Mouse (Mus musculus) c-Kit-positive CD71-negative TER-119-negative erythroid progenitor cells, embryonic 14.5 days (primary cell): Measurements from ENCODE around the gene Atg9a.
"Not testable (repeated sequence)": the region's sequence is repeated elsewhere in the genome, so short reads cannot be mapped to it uniquely, and the experiment has no call there.

Experiments used
- DNase-seq: peaks from one replicate; pipeline ENCODE4 v3.0.0-alpha.2; 2013; ENCODE audit warnings: low read depth

Gene Atg9a

DNA sequence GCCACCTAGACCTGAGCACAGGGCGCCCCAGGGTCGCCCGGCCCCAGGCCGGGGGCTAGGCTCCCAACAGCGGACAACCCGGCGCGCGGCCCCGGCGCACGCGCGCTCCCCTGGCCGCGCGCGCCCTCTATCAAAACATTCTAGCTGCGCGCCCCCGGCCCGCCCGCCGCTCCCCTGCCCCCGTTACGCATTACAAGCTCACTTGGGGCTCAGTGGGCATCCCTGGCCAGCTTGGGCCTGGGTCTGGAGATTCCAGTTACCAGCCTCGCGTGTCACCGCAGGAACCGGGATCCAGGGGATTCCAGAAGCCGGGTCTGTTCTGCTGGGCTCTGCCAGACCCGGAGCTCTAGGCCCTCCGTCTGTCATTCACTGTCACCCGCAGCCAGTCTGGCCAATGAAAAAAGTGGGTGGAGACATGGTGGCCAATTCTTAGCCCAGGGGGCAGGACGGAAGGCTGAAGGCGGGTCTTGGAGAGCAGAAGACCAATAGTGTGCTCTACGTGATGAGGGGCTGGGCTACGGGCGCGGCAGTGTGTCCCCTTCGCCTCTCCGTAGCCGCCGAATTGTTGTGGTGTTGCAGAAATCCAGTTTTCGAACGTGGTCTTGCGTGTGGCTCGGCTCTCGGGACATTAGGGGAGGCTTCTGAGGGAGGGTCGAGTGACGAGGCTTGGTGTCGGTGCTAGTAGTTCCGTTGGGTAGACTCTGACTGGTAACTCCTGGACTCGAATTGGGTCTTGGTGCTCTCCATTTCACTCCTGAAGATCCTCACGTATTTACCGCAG lies at the start of gene Atg9a, which contains the start of gene Ankzf1:
Atg9a (minus strand) TSS at position 575 of the 781 bp plus-strand sequence.
Ankzf1 (plus strand) TSS at position 530 of the 781 bp plus-strand sequence.
- DNase-seq, result peak; percentile 97

- no peak for DNase-seq
These were observed 47.6 kb upstream of the Atg9a start for GRCm38 (mm10) chr1:75239591-75239990.

DNA sequence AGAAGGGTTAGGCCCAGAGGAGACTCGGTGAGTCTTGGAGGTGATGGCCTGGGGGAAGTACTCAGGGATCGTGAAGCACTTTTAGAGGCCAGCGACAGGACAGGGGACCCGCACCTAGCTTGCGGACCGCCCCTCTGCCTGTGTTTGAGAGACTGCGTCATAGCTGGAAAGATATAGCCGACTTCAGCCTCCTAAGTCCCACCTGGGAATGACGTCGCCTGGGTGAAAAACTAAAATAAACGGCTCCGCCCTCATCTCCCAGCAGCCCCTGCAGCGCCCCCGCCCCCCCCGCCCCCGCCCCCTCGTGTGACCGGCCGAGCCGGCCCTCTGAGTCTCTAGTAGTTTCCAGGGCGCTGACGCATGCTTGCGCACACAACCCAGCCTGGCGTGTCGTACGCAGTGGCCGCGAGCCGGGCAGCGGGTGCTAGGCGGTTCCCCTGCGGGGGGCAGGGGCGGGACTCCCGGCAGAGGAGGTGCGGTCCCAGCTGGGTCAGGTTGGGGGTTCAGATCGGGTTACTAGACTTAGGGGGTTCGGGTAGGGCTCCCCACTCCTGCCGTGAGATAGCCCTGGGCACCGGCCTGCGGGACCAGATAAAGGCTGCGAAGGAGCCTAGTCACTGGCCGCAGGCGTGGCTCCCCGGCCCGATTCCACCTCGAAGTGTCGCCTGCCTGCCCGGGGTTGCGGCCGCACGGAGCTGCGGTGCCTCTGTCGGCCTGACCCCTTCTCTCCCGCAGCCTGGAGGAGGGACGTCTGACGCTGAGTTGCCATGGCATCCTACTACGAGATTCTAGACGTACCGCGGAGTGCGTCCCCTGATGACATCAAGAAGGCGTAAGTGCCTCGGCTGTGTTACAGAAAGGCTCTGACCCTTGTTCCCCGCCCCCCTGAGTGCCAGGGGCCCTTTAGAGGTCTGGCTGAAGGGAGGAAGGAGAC lies 44.4 kb upstream of the Atg9a start, which contains the start of gene Dnajb2:
Dnajb2 (plus strand) TSS at position 290 of the 934 bp plus-strand sequence.
- no peak for DNase-seq

GRCm38 (mm10) chr1:75234606-75235005 lies 42.6 kb upstream of the Atg9a start:
- no peak for DNase-seq

- not testable (repeated sequence) for DNase-seq
These were observed 40.5 kb upstream of the Atg9a start for GRCm38 (mm10) chr1:75232489-75232888.

DNA sequence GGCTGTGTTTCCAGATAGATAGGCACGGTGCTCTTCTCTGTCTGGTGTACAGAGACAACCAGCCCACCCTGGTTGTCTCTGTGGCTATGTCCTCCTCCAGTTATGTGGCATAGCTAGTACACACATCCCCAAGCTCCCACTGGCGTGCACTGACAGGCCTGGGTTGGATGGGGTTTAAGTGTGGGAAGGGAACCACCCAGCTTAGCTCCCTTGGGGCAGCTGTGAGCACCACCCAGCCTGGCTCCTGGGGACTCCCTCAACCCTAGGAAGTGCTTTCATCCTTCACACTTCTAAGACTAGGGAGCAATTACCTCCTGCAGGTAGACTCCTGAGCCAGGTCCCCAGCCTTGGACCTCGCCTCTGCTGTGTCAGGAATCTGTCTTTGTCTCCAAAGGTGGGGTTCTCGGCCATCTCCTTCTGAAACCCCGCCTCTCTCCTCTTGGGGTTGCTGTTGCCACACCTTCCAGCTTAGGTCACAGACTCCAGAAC lies 39.7 kb upstream of the Atg9a start, which contains the start of gene A630095N17Rik:
A630095N17Rik (minus strand) TSS at position 439 of the 489 bp plus-strand sequence.
- no peak for DNase-seq

GRCm38 (mm10) chr1:75231224-75231623 lies 39.2 kb upstream of the Atg9a start:
- no peak for DNase-seq

- DNase-seq, result no peak
These were observed 38.5 kb upstream of the Atg9a start for GRCm38 (mm10) chr1:75230335-75230994.

- DNase-seq, result no peak
These were observed 37.2 kb upstream of the Atg9a start for GRCm38 (mm10) chr1:75229158-75229557.

- DNase-seq, result no peak
These were observed 35.7 kb upstream of the Atg9a start for GRCm38 (mm10) chr1:75227653-75228052.

DNA sequence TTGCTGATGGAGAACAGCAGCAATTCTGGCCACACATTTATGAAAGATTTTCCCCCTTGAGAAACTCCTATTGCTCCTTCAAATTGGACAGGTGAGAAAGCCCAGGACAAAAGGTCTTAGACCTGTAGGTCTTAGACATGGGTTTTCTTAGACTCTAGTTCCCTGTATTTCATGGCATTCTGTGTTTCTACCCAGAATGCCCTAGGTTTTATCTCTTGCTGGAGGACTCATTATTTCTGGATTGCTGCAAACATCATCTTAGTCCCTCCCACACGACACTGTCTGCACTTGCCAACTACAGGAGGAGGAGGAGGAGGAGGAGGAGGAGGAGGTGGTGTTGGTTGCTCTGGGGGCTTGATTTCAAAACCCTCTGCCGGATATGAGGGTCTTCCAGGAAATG lies 34.1 kb upstream of the Atg9a start:
- DNase-seq, result no peak

DNA sequence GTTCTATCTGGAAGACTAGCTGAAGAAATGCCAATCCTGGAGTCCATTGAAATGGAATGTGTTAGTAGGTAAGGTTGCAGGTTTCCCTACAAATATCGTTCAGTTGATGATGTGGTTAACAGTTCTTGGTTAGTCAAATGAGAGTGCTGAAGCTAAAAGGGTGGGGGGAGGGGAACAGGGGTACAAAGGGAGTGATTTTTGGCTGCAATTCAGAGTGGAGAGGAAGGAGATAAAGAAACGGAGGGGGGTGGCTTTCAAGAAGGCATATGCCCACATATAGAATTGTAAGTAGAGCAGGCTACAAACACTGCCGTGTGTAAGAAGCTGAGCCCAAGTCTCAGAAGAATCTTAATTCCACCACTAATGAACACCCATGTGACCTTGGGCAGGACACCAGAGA lies 33.5 kb upstream of the Atg9a start:
- no peak for DNase-seq

DNA sequence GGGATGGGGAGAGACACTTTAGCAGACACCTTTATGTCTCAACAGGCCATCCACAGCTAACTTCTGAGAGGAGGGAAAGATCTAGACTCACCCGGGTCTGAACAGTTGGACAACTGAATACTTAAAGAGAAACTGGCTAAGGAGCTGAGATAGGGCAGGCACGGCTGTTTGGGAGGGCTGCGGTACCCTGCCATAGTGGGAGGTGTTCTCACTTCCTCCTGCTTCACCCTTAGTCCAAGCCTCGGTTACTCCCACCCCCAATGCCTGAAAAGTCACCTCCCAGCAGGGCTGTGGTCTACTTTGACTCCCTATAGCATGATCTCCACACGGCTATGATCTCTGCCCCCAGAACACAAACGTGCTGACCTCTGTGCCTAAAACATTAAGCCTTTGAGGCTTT lies 31.5 kb upstream of the Atg9a start:
- no peak for DNase-seq

DNA sequence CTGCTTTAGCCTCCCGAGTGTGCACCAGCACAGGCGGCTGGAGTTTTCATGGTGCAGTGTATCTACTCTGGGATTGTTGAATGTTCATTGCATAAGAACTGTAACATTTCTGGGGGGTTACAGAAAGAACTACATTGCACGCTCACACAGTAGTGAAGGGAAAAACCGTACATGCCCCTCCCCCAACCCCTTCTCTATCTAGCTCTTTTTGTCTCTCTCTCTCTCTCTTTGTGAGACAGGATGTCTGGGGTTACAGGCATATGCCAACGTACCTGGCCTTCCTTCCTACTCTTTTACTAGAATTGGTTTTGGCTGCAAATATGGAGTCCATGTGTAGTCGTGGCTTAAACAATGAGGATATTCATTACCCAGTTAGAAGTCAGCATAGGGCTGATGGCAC lies 30.9 kb upstream of the Atg9a start:
- no peak for DNase-seq

DNA sequence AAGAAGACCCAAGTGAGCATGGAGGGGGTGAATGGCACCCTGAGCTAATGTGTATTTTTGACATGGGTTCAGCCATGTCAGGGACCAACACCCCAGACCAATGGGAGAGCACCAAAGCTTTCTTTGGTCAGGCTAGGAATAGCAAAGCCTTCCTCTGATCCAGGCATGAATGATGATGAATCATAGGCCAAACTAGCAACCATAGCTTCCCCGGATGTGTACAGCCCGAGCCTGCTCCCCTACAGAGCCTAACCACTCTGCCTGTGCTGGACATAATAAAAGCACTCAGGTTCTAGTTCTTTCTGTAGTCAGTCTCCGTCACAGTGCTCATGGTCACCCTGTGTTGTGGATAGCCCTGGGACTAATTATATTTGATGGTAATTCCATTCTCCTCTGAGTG lies 29.5 kb upstream of the Atg9a start:
- DNase-seq, result no peak

GRCm38 (mm10) chr1:75219531-75219930 lies 27.5 kb upstream of the Atg9a start, which contains the start of gene Tuba4a:
Tuba4a (minus strand) TSS chr1:75219865.
- DNase-seq, result no peak

- peak; percentile 91 for DNase-seq
These were observed 27.1 kb upstream of the Atg9a start for GRCm38 (mm10) chr1:75219078-75219477.

GRCm38 (mm10) chr1:75218227-75219001 lies 26.4 kb upstream of the Atg9a start:
- no peak for DNase-seq

DNA sequence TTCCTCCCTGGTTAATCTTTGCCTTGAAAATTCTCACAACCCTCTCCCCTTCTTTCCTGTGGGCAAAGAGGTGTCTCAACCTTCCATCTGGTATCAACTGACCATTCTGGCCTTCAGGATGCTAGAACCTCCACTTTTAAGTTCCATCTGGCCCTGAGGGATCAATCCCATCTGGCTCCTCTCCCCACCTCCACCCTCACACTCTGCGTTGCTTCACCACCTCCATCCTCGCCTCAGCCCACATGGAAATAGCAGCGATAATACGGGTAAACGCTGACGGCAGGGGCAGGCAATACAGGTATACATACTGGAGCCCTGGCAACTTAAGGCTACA lies 25.9 kb upstream of the Atg9a start:
- no peak for DNase-seq

DNA sequence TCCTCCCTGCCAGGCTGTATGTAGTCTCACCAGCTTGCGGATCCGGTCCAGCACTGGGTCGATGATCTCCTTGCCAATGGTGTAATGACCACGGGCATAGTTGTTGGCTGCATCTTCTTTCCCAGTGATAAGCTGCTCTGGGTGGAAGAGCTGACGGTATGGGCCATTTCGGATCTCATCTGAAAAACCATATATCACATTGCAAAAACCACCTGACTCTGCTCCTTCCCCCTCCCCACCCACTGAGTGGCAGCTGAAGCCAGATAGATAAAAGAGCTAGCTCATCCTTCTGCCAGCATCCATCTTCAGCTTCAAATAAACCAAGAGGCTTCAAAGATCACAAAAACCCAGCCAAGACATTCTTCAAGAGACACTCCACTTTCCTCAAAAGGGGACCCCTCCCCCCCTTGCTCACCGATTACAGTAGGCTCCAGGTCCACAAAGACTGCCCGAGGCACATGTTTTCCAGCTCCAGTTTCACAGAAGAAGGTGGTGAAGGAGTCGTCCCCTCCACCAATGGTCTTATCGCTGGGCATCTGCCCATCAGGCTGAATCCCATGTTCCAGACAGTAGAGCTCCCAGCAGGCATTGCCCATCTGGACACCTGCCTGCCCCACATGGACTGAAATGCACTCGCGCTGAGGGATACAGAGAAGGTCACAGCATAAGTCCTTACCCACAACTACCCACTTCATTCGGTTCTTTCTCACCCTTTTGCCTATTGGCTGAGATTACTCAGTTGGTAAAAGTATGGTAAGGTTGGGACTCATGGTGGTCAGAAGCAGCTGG lies 25.0 kb upstream of the Atg9a start:
- no peak for DNase-seq
